Mouse (Mus musculus): ENCODE data around the gene Lyrm1.

- TF ChIP-seq CTCF (IDR thresholded peaks at IDR 0.05; ENCODE audit: control insufficient read depth, insufficient read depth, low read length) (no peak), POLR2A (IDR thresholded peaks at IDR 0.05; ENCODE audit: borderline replicate concordance, control insufficient read depth, low read depth, low read length) (no peak)
Measured at GRCm38 (mm10) chr7:119974214-119974613, 78.6 kb downstream of the Lyrm1 start.

All from bone marrow, adult 2 months (tissue).